Mouse (Mus musculus) CH12F3 (cell line): ENCODE results near the gene Tmtc2.

Experiments used
- in situ Hi-C: fragments of 300-500 bp; cut with MboI; formaldehyde crosslinking; loops from 2 replicates; pipeline ENCODE4 v1.14.3; 2020; ENCODE audit warnings: low sequenced_read_pairs

Gene Tmtc2

DNA sequence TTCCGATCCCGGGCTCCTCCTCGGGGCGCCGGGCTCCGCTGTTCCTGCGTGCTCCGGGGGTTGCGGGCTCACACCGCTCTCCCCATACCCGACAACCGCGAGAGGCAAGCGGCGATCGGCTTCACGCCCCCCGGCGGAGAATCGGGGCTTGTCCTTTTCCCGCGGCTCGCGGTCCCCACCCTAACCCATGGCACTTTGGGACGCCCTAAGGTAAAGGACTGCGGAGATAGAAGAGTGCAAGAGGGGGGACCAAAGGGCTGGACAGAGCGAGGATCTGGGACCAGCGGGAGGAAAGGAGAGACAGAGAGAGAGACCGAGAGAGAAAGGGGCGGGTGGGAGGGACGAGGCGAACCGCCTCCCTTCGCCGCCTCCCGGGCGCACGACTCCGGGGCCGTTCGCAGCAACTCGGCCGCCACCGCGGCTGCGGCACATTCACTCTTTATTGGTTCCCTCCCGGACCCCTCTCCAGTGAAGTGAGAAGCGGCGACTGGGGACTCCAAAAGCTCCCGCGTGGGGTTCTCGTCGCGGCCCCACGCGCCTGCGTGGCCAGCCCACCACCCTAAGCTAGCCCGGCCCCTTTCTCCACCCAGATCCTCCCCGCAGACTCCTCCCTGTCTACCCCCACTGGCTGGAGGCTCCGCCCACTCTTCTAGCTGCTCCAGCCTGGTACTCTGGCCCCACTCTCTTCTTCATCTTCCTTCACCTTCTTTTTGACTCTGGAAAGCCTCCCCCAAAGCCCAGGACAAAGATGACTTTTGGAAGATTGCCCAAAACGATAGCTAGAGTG, at the start of gene Tmtc2:
TSS of gene Tmtc2 (minus strand) at position 544 of the 787 bp plus-strand sequence.
- in situ Hi-C loops: no loop called here

GRCm38 (mm10) chr10:105612117-105612516, 37.9 kb upstream of the Tmtc2 start:
- in situ Hi-C loops: no loop called here

DNA sequence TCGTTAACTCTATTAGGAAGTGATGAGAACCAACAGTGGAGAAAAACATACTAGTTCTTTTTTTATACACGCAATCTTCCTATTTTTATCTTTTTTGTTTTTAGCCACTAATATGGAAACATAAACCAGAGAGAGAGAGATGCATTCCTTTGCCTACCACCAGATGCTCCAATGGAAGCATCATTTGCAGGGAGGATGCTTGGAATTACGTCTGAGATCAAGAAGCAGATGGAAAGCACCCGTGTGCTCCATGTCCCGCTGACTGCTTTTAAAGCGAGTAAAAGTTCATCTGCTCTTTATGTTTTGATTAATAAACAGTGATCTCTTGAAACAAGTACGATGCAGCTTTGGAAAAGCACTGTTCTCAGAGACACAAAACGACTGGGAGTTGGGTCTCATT, 24.6 kb upstream of the Tmtc2 start:
- in situ Hi-C loops: no loop called here

DNA sequence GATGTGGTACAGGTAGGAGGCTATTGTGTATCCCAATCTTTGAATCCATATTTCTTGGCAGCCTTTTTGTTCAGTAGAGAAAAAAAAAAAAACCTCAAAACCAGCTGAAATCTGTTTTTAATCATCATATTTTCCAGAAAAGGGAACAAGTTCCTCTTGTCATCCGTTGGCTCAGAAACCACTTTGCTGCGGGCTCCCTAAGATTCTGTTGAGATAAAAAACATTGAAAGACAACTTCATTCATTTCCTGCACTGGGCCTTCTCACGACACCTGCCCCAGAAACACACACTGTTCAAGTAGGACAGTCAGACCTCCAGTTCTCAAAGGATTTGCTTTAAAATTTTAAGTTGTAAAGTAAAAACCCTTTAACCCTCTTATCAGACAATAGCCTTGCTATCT, 23.0 kb upstream of the Tmtc2 start:
- in situ Hi-C loops: no loop called here

DNA sequence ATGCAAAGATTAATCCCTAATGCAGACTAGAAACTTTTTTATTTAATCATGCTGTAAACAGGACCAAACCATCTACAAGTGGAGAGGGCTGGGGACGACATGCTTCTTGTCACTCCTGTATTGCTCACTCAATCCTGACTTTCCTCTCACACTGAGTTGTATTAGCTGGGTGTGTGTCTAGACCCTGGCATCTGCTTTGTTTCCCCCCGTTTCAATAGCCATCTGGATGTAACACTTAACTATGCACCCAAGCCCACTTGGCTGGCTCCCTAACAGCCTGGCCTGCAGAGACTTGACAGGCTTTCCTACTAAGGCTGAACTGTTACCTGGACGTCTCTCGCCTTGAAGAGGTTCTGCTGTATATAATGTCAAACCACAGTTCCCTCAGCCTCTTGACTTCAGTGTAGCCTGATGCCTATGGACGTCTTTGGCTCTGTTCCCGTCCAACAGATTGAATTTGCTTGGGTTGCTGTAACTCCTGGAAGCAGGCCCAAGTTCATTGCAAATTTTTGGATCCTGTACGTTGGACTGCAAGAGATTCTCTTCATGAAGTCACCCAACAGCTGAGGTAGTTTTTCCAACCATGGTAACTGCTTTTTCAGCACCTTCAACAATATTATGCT, 21.3 kb upstream of the Tmtc2 start:
- in situ Hi-C loops: no loop called here

DNA sequence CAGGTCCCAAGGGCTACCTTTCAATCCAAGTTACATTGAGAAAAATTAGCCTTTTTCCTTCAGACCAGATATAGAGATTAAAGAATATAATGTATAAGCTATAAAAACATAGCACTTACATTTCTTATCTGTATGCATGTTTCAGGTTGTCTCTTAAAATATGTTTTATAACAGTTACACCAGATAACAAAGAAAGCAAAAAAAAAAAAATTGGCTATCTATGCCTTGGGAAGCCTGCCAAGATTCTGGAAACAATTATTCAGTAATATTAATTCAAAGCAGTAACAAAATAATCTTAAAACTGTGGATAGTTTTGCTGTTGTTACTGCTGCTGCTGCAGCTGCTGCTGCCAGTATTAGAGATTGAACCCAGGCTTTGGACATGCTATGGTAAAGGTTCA, 13.9 kb upstream of the Tmtc2 start:
- in situ Hi-C loops: no loop called here

DNA sequence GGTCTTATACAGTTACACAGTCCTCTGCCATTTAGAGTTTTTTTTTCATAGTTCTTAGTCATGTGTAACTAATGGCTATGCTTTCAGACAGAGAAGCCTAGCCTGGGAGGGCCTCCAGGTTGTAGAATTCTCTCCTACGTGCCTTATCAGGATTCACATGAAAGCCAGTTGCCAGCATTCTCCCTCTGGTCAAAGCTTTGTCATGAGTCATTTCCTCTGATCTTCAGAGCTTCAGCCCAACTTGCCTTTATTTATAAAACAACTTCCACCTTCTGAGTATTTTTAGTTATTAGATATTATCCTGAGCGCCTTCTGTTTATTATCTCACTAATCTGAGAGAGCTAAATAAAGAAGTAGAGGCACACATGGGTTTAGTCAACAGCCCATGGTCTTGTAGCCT, 5.1 kb upstream of the Tmtc2 start:
- in situ Hi-C loops: no loop called here

- in situ Hi-C loops: no loop called here
Observed at GRCm38 (mm10) chr10:105578291-105578845, 4.1 kb upstream of the Tmtc2 start.

DNA sequence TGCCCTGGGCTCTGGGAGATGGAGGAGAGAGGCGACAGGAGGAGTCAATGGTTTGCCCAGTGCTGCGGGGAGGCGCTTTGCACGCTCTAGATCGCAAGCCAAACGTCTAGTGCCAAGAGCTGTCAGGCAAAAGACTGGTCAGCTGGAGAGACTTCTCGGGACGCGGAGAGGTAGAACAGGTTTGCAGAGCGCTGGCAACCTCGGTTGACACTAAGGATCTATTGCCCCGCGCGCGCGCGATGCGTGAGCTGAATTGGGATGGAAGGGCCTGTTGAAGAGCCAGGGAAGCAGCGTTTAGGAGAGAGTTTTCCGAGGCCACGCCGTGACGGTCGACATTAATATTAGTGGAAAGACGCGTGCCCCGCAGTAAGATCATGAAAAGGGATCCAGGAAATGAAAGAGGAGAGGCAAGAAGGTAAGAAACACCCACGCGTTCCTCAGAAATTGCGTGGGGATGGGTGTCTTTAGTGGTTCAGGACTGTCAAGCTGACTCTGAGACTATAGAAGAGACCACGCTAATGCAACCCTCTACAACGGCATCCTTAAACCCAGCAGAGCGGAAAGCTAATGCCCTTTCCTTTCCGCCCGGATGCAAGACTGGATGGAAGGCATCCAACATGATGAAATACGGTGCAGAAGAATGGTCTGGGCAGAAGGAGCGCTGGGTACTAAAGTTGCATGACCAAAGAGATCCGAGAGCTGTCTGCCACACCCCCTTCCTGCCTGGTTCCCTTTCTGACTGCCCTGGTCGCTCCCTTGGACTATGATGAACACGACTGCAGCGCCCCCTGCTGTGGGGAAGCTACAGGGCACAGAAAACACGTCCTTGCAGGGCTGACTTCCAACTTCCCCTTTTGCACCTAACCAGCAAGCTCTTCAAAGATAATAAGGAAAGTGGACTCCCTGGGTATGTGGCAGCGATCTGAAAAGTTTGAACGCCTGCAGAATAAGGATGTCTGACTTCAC, 727 bp upstream of the Tmtc2 start:
- in situ Hi-C loops: no loop called here

GRCm38 (mm10) chr10:105573306-105573907, 844 bp downstream of the Tmtc2 start:
- in situ Hi-C loops: no loop called here

DNA sequence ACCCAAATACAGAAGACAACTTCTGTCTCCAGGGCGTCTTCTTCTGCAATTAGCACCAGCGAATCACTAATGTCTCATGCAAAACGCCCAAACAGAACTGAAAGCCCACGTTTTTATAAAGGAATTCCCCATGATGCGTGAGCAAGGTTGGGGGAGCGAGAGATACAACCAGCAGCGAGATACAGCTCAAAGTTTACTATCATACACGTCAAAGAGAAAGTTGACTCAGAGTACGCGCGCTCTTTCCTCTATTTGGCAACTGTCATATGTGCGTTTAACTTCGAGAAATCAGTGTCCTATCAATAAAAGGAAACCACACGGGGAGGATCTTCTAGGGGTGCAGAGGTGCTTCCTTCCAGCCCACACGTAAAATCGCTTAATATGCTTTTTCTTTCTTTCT, 1.4 kb downstream of the Tmtc2 start:
- in situ Hi-C loops: no loop called here

DNA sequence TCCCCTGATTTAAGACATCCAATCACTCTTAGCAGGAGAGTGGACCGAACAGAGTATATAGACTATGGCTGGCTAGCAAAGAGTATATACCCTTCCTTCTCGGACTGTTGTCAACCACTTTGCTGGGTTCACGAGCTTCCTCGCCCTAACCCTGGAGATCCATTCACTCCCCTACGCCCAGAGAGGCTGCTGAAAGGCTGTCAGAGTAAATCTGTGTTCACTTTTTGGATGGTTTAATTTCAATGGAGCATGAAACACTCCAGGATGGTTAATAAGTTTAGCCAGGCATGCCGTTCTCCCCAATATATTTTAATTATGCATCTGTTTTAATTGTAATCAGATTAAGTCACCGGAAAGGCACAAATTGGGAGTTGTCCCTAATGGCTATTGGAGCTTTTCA, 1.9 kb downstream of the Tmtc2 start:
- in situ Hi-C loops: no loop called here

GRCm38 (mm10) chr10:105571831-105572230, 2.4 kb downstream of the Tmtc2 start:
- in situ Hi-C loops: no loop called here

GRCm38 (mm10) chr10:105571019-105571418, 3.2 kb downstream of the Tmtc2 start:
- in situ Hi-C loops: no loop called here

GRCm38 (mm10) chr10:105569573-105569972, 4.7 kb downstream of the Tmtc2 start:
- in situ Hi-C loops: no loop called here

DNA sequence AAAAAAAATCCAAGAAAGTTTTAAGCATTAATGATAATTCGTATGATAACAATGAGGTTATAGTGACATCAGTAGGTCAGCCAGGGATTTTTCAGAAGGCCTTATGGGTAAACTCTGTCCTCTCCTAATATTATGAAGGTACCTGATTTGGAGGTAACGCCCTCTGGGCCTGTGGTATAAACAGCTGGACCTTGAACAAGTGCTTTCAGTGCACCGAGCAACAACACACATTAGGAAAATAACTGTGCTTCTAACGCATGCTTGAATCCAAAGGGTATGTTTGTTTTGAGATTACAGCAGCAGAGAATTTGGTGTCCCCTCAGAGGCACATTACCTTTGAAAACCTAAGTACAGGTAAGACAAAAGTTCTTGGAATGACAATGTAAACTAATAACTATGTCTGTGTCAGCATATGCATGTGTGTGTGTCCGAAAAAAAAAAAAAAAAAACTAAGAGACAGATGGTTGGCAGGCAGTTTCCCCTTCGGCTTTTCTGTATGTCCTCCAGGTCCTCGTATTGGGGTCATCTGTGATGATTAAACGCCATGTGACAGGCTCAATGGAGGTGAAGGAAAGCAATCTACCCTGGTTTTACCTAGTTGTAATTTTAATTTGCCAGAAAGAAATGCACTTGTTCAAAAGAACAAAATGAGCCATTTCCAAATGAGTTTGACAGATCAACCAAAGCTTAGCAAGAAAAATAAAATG, 6.3 kb downstream of the Tmtc2 start:
- in situ Hi-C loops: no loop called here

- in situ Hi-C loops: no loop called here
Observed at GRCm38 (mm10) chr10:105561548-105561947, 12.7 kb downstream of the Tmtc2 start.

DNA sequence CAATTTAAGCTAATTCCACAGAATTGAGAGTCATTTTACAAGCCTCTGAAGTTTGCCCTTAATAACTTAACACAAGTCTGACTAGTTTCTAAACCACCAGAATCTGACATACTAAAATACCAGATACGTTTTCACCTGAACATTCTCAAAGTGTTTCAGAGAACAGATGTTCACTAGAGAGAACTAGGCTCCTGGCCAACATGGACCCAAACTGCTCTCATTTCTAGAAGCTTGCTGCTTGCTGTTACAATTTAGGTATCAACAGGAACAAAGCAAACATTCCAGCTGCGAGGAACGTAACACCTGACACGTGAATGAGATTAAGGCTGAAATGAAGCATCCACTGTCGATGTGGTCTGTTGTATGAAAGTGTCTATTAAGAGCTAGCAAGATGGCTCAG, 16.7 kb downstream of the Tmtc2 start:
- in situ Hi-C loops: no loop called here

GRCm38 (mm10) chr10:105556890-105557572, 17.2 kb downstream of the Tmtc2 start:
- in situ Hi-C loops: no loop called here

DNA sequence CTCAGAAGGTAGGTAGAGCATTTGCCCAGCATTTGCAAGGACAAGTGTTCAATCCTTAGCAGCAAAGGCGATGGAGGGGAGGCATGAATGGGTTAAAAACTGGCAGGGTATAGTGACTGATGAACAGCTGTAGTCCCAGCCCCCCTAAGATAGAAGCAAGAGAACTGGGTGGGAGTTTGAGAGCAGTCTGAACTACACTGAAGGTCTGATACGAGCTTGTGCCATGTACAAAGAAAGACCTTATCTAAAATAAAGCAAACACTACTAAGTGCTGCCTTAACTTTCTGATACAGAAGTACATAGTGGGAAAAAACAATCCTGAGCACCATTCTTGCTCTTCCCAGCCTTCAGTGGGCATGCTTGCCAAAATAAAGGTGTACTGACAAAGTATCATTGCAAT, 20.1 kb downstream of the Tmtc2 start:
- in situ Hi-C loops: no loop called here
